Mouse (Mus musculus) kidney, embryonic 15.5 days (tissue): ENCODE measurements around the gene Ech1. TPM values are rescaled to one million over a fixed set of nuclear protein-coding genes. Genes with fewer than 3 reads are reported as not detected.

Experiments used
- ATAC-seq: fragments of 200-750 bp; cut with Nextera tagmentation; replicated peaks from 2 replicates; pipeline ENCODE4 v1.8.0; 2017; ENCODE audit warnings: moderate TSS enrichment; ENCODE audit not compliant: low FRiP score
- H3K27ac ChIP-seq: fragments of 300-500 bp; sonication (generic); 2 replicates; pipeline ENCODE4 v1.5.1; 2015; ENCODE audit warnings: mild to moderate bottlenecking, inconsistent platforms
- H3K27me3 ChIP-seq: fragments of 300-500 bp; sonication (generic); 2 replicates; pipeline ENCODE4 v1.6.1; 2015; ENCODE audit warnings: inconsistent platforms
- H3K36me3 ChIP-seq: fragments of 300-500 bp; sonication (generic); 2 replicates; pipeline ENCODE4 v1.6.1; 2015; ENCODE audit warnings: inconsistent platforms
- H3K4me1 ChIP-seq: fragments of 300-500 bp; sonication (generic); 2 replicates; pipeline ENCODE4 v1.6.1; 2015; ENCODE audit warnings: inconsistent platforms
- H3K4me2 ChIP-seq: fragments of 300-500 bp; sonication (generic); 2 replicates; pipeline ENCODE4 v1.6.1; 2015; ENCODE audit warnings: moderate library complexity, mild to moderate bottlenecking, inconsistent platforms
- H3K4me3 ChIP-seq: fragments of 300-500 bp; sonication (generic); replicated peaks from 2 replicates; pipeline ENCODE4 v1.5.1; 2015; ENCODE audit warnings: mild to moderate bottlenecking, inconsistent platforms
- H3K9ac ChIP-seq: fragments of 300-500 bp; sonication (generic); 2 replicates; pipeline ENCODE4 v1.6.1; 2015; ENCODE audit warnings: mild to moderate bottlenecking, inconsistent platforms
- H3K9me3 ChIP-seq: fragments of 300-500 bp; sonication (generic); replicated peaks from 2 replicates; pipeline ENCODE4 v1.6.1; 2016; ENCODE audit warnings: inconsistent platforms
- WGBS: fragments of 180-500 bp; shearing (Covaris S2); methylation state at CpG from one replicate; pipeline ENCODE4 v1.1.7; 2015; ENCODE audit warnings: mixed read lengths; 5-methylcytosine and 5-hydroxymethylcytosine counted together
- polyA plus RNA-seq: library from polyadenylated mRNA; unstranded; fragments of >200 nt; fragmentation: Nextera tagmentation; extraction: Ambion mirVana; gene quantifications from 2 replicates; pipeline ENCODE4 v1.2.1, GENCODE M21; 2015

Ech1 gene
- 154 and 164 TPM in 2 replicates for polyA plus RNA-seq

- Histone ChIP-seq H3K27ac (peak within 1 kb of the TSS; percentile 81), H3K4me3 (peak within 1 kb of the TSS; percentile 53), H3K4me2 (peak within 1 kb of the TSS; percentile 56), H3K9me3 (no peaks in the 10 kb centered on the region), H3K9ac (peak within 1 kb of the TSS; percentile 40), H3K4me1 (peaks cover 46% of the 10 kb centered on the region), H3K36me3 (peaks cover 46% of the 10 kb centered on the region), H3K27me3 (no peaks in the 10 kb centered on the region)
- WGBS, result 2% methylated on average over 33 of the region's 33 CpGs
- peak; percentile 77 for ATAC-seq
Measured at GRCm38 (mm10) chr7:28824941-28825685, at the start of gene Ech1. TSS of gene Ech1 (plus strand) at chr7:28825217.

GRCm38 (mm10) chr7:28778825-28779224 lies 46.2 kb upstream of the Ech1 start:
- Histone ChIP-seq H3K4me2 (no peak overlapping the region), H3K27me3 (no peaks in the 10 kb centered on the region), H3K36me3 (peaks cover 16% of the 10 kb centered on the region; the same call in 1 of the 2 replicates), H3K4me1 (peaks cover 19% of the 10 kb centered on the region), H3K4me3 (no peak overlapping the region), H3K9me3 (no peaks in the 10 kb centered on the region), H3K27ac (no peak overlapping the region), H3K9ac (no peak overlapping the region)
- WGBS, result 84% methylated on average over 9 of the region's 9 CpGs
- ATAC-seq, result no peak

- H3K4me2 ChIP-seq, result no peak overlapping the region
- H3K9me3 ChIP-seq, result no peaks in the 10 kb centered on the region
- no peaks in the 10 kb centered on the region for H3K27me3 ChIP-seq
- peaks cover 27% of the 10 kb centered on the region; the same call in 1 of the 2 replicates for H3K36me3 ChIP-seq
- WGBS, result 46% methylated on average over 6 of the region's 6 CpGs
- peak; percentile 63; the same call in 1 of the 2 replicates for ATAC-seq
- peaks cover 16% of the 10 kb centered on the region for H3K4me1 ChIP-seq
- no peak overlapping the region for H3K9ac ChIP-seq
- H3K27ac ChIP-seq, result peak overlapping the region; percentile 62
- H3K4me3 ChIP-seq, result no peak overlapping the region
Measured at GRCm38 (mm10) chr7:28780067-28780658, 44.9 kb upstream of the Ech1 start.

GRCm38 (mm10) chr7:28780857-28781256 lies 44.2 kb upstream of the Ech1 start:
- Histone ChIP-seq H3K9me3 (no peaks in the 10 kb centered on the region), H3K27me3 (no peaks in the 10 kb centered on the region), H3K4me2 (no peak overlapping the region), H3K36me3 (peaks cover 32% of the 10 kb centered on the region; the same call in 1 of the 2 replicates), H3K27ac (peak overlapping the region; percentile 62; the same call in 1 of the 2 replicates), H3K4me1 (peaks cover 10% of the 10 kb centered on the region), H3K9ac (no peak overlapping the region), H3K4me3 (no peak overlapping the region)
- WGBS, result 76% methylated on average over 7 of the region's 7 CpGs
- no peak for ATAC-seq

GRCm38 (mm10) chr7:28781261-28781663 lies 43.8 kb upstream of the Ech1 start:
- H3K9me3 ChIP-seq, result no peaks in the 10 kb centered on the region
- no peak for ATAC-seq
- peaks cover 9% of the 10 kb centered on the region for H3K4me1 ChIP-seq
- H3K27me3 ChIP-seq, result no peaks in the 10 kb centered on the region
- WGBS, result 95% methylated on average over 8 of the region's 8 CpGs
- H3K4me3 ChIP-seq, result no peak overlapping the region
- H3K4me2 ChIP-seq, result no peak overlapping the region
- no peak overlapping the region for H3K9ac ChIP-seq
- 0 out of 2 replicates have a peak overlapping the region, but pooled peaks have one; percentile 62 for H3K27ac ChIP-seq
- H3K36me3 ChIP-seq, result peaks cover 36% of the 10 kb centered on the region

- Histone ChIP-seq H3K9me3 (no peaks in the 10 kb centered on the region), H3K9ac (no peak overlapping the region), H3K4me1 (peaks cover 27% of the 10 kb centered on the region), H3K36me3 (peaks cover 43% of the 10 kb centered on the region), H3K27ac (no peak overlapping the region), H3K4me3 (no peak overlapping the region), H3K4me2 (no peak overlapping the region), H3K27me3 (no peaks in the 10 kb centered on the region)
- no peak for ATAC-seq
- 81% methylated on average over 5 of the region's 5 CpGs for WGBS
Measured at GRCm38 (mm10) chr7:28785161-28785560, 39.9 kb upstream of the Ech1 start.

GRCm38 (mm10) chr7:28787884-28788283 lies 37.1 kb upstream of the Ech1 start:
- H3K27ac ChIP-seq, result no peak overlapping the region
- no peak overlapping the region for H3K4me3 ChIP-seq
- no peaks in the 10 kb centered on the region for H3K9me3 ChIP-seq
- peaks cover 40% of the 10 kb centered on the region for H3K36me3 ChIP-seq
- WGBS, result 96% methylated on average over 9 of the region's 9 CpGs
- H3K4me2 ChIP-seq, result no peak overlapping the region
- no peaks in the 10 kb centered on the region for H3K27me3 ChIP-seq
- no peak for ATAC-seq
- no peak overlapping the region for H3K9ac ChIP-seq
- H3K4me1 ChIP-seq, result peaks cover 26% of the 10 kb centered on the region

- WGBS, result 55% methylated on average over 5 of the region's 5 CpGs
Measured at GRCm38 (mm10) chr7:28788307-28789195, 36.5 kb upstream of the Ech1 start, which contains the start of gene Rinl. TSS of gene Rinl (plus strand) at chr7:28788969.

GRCm38 (mm10) chr7:28789235-28789634 lies 35.8 kb upstream of the Ech1 start:
- H3K27ac ChIP-seq, result peak overlapping the region; percentile 29; the same call in 1 of the 2 replicates
- no peak overlapping the region for H3K4me2 ChIP-seq
- peaks cover 26% of the 10 kb centered on the region for H3K4me1 ChIP-seq
- H3K9ac ChIP-seq, result no peak overlapping the region
- no peak overlapping the region for H3K4me3 ChIP-seq
- no peak for ATAC-seq
- H3K36me3 ChIP-seq, result peaks cover 27% of the 10 kb centered on the region
- WGBS, result 52% methylated on average over 3 of the region's 3 CpGs
- H3K27me3 ChIP-seq, result no peaks in the 10 kb centered on the region
- H3K9me3 ChIP-seq, result no peaks in the 10 kb centered on the region

More at GRCm38 (mm10) chr7:28788307-28789195, 36.5 kb upstream of the Ech1 start, which contains the start of gene Rinl:
- Histone ChIP-seq H3K27me3 (no peaks in the 10 kb centered on the region), H3K27ac (peak within 1 kb of the TSS; percentile 29; the same call in 1 of the 2 replicates), H3K4me2 (no peak within 1 kb of the TSS), H3K9me3 (no peaks in the 10 kb centered on the region), H3K4me1 (peaks cover 26% of the 10 kb centered on the region), H3K9ac (no peak within 1 kb of the TSS), H3K36me3 (peaks cover 34% of the 10 kb centered on the region), H3K4me3 (no peak within 1 kb of the TSS)
- no peak for ATAC-seq

GRCm38 (mm10) chr7:28790066-28790806 lies 34.8 kb upstream of the Ech1 start:
- H3K4me1 ChIP-seq, result peaks cover 26% of the 10 kb centered on the region
- no peaks in the 10 kb centered on the region for H3K27me3 ChIP-seq
- H3K36me3 ChIP-seq, result peaks cover 19% of the 10 kb centered on the region
- 0 out of 2 replicates have a peak overlapping the region, but pooled peaks have one; percentile 29 for H3K27ac ChIP-seq
- 53% methylated on average over 8 of the region's 8 CpGs for WGBS
- no peak overlapping the region for H3K4me3 ChIP-seq
- ATAC-seq, result peak; percentile 26; the same call in 1 of the 2 replicates
- no peaks in the 10 kb centered on the region for H3K9me3 ChIP-seq
- no peak overlapping the region for H3K4me2 ChIP-seq
- no peak overlapping the region for H3K9ac ChIP-seq

- Histone ChIP-seq H3K4me1 (peaks cover 36% of the 10 kb centered on the region), H3K9ac (no peak overlapping the region), H3K4me2 (no peak overlapping the region), H3K27ac (no peak overlapping the region), H3K27me3 (no peaks in the 10 kb centered on the region), H3K36me3 (0 out of 2 replicates have a peak, but pooled peaks cover 6% of the 10 kb centered on the region), H3K4me3 (no peak overlapping the region), H3K9me3 (no peaks in the 10 kb centered on the region)
- no peak for ATAC-seq
Measured at GRCm38 (mm10) chr7:28791706-28792105, 33.3 kb upstream of the Ech1 start.
